Mouse (Mus musculus): ENCODE measurements around the gene Serinc3. TPM values are rescaled to one million over a fixed set of nuclear protein-coding genes. Genes with fewer than 3 reads are reported as not detected.

Serinc3 gene
- 79.9 and 92.7 TPM in 2 replicates for polyA plus RNA-seq (2015; fragmentation: Nextera tagmentation; extraction: Ambion mirVana)

DNA sequence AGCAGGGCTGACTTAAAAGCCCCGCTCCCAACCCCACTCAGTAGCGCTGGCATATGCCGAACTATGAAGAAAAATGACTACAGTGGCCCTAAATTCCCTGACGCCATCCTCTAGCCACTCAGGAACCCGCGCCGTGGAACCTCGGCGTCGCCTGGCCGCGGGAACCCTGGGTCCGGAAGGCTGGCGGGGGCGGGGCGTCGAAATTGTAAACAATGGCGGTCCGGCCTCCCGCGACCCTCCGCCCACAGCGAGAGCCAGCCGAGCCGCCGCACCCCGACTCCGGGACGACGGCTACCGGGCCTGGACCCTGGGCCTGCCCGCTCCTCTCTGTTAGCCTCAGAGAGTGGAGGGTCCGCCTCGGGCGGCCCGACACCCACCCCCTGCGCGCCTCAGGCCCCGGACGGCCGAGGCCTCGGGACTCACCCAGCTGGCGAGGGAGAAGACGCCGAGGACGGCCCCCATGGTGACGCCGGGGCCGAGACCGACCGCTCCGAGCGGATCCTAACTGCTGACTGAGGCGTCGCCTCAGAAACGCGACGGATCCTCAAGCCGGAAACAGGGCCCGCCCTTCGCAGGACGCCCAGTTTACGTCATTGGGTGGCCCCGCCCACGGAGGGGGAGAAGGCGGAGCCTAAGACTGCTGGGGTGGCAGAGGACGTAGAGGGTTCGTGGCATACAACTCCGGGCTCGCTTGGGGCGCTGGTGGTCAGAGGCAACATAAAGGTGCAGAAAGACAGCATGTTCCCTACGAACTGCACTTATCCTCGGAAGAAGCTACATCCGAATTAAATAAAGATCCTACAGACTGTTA lies at the start of gene Serinc3:
Gene Serinc3 (minus strand): TSS at position 557 of the 811 bp plus-strand sequence.
- peaks cover 29% of the 10 kb centered on the region for H3K4me1 ChIP-seq (ENCODE audit: insufficient read depth)
- no peaks in the 10 kb centered on the region for H3K27me3 ChIP-seq (ENCODE audit: insufficient read depth, low read length)
- H3K9ac ChIP-seq (replicated peaks) = peak within 1 kb of the TSS; percentile 96
- peak; percentile 100 for DNase-seq
- peak within 1 kb of the TSS; percentile 81 for H3K4me3 ChIP-seq (ENCODE audit: low read depth, low read length)
- no peaks in the 10 kb centered on the region for H3K9me3 ChIP-seq (ENCODE audit: low read length)
- peak within 1 kb of the TSS; percentile 73 for H3K4me2 ChIP-seq (ENCODE audit: low read depth, low read length)
- peak; percentile 88 for ATAC-seq
- WGBS (ENCODE audit: insufficient replicate concordance) = under 1% methylated on average over 68 of the region's 74 CpGs
- peak; percentile 75 for TF ChIP-seq CTCF (IDR thresholded peaks at IDR 0.05; ENCODE audit: low read depth)
- peak; percentile 34; the same call in 1 of the 2 replicates for TF ChIP-seq EP300 (IDR thresholded peaks at IDR 0.05; ENCODE audit: low read depth)
- peak within 1 kb of the TSS; percentile 100 for H3K27ac ChIP-seq (ENCODE audit: low read depth)
- H3K36me3 ChIP-seq (replicated peaks; ENCODE audit: insufficient read depth, low read length) = peaks cover 19% of the 10 kb centered on the region

DNA sequence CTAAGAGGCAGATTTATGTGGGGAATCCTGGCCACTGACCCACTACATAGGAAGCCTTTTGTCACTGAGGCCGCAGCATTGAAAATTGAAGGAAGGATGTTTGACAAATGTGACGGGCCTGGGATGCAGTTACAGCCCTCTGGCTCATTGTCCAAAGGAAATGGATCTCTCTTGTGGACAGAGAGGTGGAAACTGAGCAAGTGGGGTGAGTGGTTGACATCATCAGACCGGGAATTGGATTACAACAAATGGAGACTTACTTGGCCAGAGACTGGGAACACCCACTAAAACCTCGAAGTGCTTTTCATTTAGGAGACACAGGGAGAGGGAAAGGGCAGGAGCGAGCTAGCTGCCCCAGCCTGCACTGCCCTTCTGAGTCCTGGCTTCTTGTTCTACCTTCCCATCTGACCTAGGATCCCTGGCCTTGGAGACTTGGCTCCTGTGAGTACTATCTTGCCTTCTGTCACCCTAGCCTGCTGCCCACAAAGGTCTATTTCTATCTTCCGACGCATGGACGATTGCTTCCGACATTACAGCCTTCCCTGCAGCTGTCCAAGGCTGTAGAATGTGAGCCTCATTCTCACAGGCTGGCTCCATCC lies 48.9 kb upstream of the Serinc3 start:
- TF ChIP-seq CTCF (IDR thresholded peaks at IDR 0.05; ENCODE audit: low read depth) (no peak), EP300 (IDR thresholded peaks at IDR 0.05; ENCODE audit: low read depth) (no peak)
- no peaks in the 10 kb centered on the region for H3K27me3 ChIP-seq (ENCODE audit: insufficient read depth, low read length)
- WGBS (ENCODE audit: insufficient replicate concordance) = 66% methylated on average over 9 of the region's 9 CpGs
- no peak overlapping the region for H3K4me2 ChIP-seq (ENCODE audit: low read depth, low read length)
- peaks cover 59% of the 10 kb centered on the region for H3K4me1 ChIP-seq (ENCODE audit: insufficient read depth)
- H3K27ac ChIP-seq (ENCODE audit: low read depth) = peak overlapping the region; percentile 36; the same call in 1 of the 2 replicates
- no peak overlapping the region for H3K9ac ChIP-seq (replicated peaks)
- H3K9me3 ChIP-seq (ENCODE audit: low read length) = no peaks in the 10 kb centered on the region
- no peak overlapping the region for H3K4me3 ChIP-seq (ENCODE audit: low read depth, low read length)
- H3K36me3 ChIP-seq (replicated peaks; ENCODE audit: insufficient read depth, low read length) = 0 out of 2 replicates have a peak, but pooled peaks cover 4% of the 10 kb centered on the region
- no peak for DNase-seq
- no peak for ATAC-seq

DNA sequence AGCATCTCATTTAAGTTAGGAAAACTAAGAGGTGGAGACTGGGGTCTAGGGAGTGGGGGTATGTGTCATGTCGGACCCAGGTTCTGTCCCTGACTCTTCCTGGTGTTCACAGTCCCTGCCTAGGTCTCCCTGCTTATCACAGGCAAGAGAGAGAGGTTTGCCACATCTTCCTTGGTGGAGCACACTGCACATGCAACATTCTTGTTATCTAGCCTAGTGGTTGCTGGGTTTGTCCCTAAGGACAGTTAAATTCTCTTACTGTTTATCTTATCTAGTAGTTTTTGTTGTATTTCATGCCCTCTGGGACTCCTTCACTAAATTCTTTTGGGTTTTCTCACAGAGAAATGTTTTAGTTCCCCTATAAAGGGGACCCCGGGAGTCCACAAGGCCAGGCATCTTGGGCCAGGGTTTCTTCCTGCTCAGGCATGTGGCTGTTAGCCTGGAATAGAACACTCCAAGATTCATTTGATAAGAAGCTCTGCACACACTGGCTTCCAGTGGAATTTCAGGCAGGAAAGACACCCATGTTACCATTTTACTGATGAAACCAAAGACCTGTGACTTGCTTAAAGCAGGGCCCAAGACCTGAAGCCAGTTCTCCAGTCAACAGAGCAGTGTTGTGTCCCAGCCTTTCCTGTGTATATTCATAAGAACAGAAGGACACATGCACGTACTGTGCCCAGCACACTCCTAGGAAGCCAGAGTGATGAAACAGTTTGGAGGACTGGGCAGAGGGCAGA lies 48.1 kb upstream of the Serinc3 start:
- H3K4me1 ChIP-seq (ENCODE audit: insufficient read depth) = peaks cover 52% of the 10 kb centered on the region
- 37% methylated on average over 3 of the region's 3 CpGs for WGBS (ENCODE audit: insufficient replicate concordance)
- H3K27ac ChIP-seq (ENCODE audit: low read depth) = peak overlapping the region; percentile 36
- H3K9ac ChIP-seq (replicated peaks) = no peak overlapping the region
- no peaks in the 10 kb centered on the region for H3K9me3 ChIP-seq (ENCODE audit: low read length)
- DNase-seq (no peak), ATAC-seq (peak; percentile 62)
- 0 out of 2 replicates have a peak, but pooled peaks cover 4% of the 10 kb centered on the region for H3K36me3 ChIP-seq (replicated peaks; ENCODE audit: insufficient read depth, low read length)
- no peak overlapping the region for H3K4me3 ChIP-seq (ENCODE audit: low read depth, low read length)
- no peaks in the 10 kb centered on the region for H3K27me3 ChIP-seq (ENCODE audit: insufficient read depth, low read length)
- TF ChIP-seq CTCF (IDR thresholded peaks at IDR 0.05; ENCODE audit: low read depth) = no peak
- TF ChIP-seq EP300 (IDR thresholded peaks at IDR 0.05; ENCODE audit: low read depth) = peak; percentile 72
- no peak overlapping the region for H3K4me2 ChIP-seq (ENCODE audit: low read depth, low read length)

DNA sequence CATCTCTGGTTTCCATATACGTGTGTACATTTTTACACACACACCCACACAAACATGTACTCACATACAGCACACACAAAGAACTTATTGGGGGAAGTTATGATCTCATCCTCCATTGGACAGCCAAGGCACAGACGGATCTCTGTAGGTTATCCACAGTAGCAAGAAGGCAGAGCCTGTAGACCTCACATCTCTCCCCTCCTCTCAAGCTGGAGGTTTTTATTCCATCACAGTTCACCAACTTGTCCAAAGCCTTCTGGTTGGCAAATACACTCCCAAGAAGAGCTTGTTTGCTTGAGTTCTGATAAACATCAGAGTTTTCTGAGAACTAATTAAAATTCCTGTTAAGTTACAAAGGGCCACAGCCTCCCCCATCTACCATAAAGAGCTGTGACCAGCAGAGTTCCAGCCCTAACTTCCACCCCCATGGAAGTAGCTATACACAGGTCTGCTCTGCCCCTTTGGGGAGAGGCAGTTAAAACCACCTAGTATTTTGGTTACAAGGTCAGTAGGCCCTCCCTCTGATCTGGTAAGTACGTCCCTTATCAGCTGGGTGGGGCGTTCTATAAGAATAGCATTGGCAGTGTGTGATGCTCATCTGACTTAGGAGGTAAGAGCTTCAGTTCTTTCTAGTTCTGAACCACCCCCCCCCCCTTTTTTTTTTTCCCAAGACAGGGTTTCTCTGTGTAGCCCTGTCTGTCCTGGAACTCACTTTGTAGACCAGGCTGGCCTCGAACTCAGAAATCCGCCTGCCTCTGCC lies 47.1 kb upstream of the Serinc3 start:
- H3K27me3 ChIP-seq (ENCODE audit: insufficient read depth, low read length) = no peaks in the 10 kb centered on the region
- ATAC-seq (peak; percentile 47), DNase-seq (no peak)
- 68% methylated on average over 6 of the region's 6 CpGs for WGBS (ENCODE audit: insufficient replicate concordance)
- H3K4me2 ChIP-seq (ENCODE audit: low read depth, low read length) = no peak overlapping the region
- H3K27ac ChIP-seq (ENCODE audit: low read depth) = 0 out of 2 replicates have a peak overlapping the region, but pooled peaks have one; percentile 36
- peaks cover 48% of the 10 kb centered on the region for H3K4me1 ChIP-seq (ENCODE audit: insufficient read depth)
- H3K9me3 ChIP-seq (ENCODE audit: low read length) = no peaks in the 10 kb centered on the region
- H3K9ac ChIP-seq (replicated peaks) = no peak overlapping the region
- no peak overlapping the region for H3K4me3 ChIP-seq (ENCODE audit: low read depth, low read length)
- TF ChIP-seq EP300 (IDR thresholded peaks at IDR 0.05; ENCODE audit: low read depth) = no peak
- no peak for TF ChIP-seq CTCF (IDR thresholded peaks at IDR 0.05; ENCODE audit: low read depth)
- 0 out of 2 replicates have a peak, but pooled peaks cover 4% of the 10 kb centered on the region for H3K36me3 ChIP-seq (replicated peaks; ENCODE audit: insufficient read depth, low read length)

DNA sequence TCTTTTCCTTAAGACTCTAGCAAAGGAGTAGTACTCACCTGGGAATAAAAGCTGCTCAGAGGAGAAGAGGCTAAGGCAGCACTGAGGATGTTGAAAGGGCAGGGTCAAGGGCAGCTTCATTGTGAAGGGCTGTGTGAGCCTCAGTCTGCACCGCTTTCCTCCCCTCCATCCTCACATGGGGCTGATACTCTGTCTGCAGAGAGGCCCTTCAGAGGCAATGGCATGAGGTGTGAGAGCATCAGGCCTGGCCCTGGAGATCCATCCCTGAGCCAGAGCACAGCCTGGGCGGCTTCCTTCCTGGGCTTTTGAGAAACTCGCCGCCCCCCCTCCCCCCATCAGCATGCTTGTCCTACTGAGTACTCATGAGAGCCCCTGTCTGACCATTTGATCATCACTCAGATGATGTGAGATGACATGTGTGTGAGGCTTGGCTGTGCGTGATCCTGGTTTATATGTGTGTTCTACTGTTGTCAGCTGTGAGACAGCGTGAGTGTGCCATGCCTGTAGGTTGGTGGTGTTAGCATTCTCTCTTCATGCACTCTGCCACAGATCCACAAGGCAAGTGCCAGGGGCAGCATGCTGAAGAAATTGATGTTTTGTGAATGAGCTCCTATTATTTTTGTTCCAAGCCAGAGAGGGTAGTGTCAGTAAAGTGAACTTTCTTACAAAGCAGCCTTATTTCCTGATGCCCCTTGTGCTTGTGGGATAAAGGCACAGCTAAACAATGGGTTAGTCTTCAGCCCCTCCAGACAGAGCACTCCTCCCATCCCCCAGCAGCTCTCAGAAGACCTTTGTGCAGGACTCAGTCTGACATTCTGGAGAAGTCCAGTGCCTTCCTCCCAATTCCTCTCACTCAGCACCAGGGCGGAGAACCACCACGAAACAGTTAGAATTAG lies 45.7 kb upstream of the Serinc3 start:
- 84% methylated on average over 8 of the region's 8 CpGs for WGBS (ENCODE audit: insufficient replicate concordance)
- no peak for ATAC-seq
- peaks cover 51% of the 10 kb centered on the region for H3K4me1 ChIP-seq (ENCODE audit: insufficient read depth)

More for the DNA sequence above, 45.7 kb upstream of the Serinc3 start:
- no peak for DNase-seq
- Histone ChIP-seq H3K4me3 (ENCODE audit: low read depth, low read length) (no peak overlapping the region), H3K9me3 (ENCODE audit: low read length) (no peaks in the 10 kb centered on the region), H3K27me3 (ENCODE audit: insufficient read depth, low read length) (no peaks in the 10 kb centered on the region), H3K9ac (replicated peaks) (no peak overlapping the region), H3K4me2 (ENCODE audit: low read depth, low read length) (no peak overlapping the region), H3K36me3 (replicated peaks; ENCODE audit: insufficient read depth, low read length) (0 out of 2 replicates have a peak, but pooled peaks cover 4% of the 10 kb centered on the region), H3K27ac (ENCODE audit: low read depth) (no peak overlapping the region)
- TF ChIP-seq CTCF (IDR thresholded peaks at IDR 0.05; ENCODE audit: low read depth) (no peak), EP300 (IDR thresholded peaks at IDR 0.05; ENCODE audit: low read depth) (no peak)
